Mouse (Mus musculus): ENCODE results near the gene Cbx8.

The Cbx8 gene

GRCm38 (mm10) chr11:119051927-119052660 lies 11.3 kb upstream of the Cbx8 start:
- DNase-seq (ENCODE audit: low read depth in 2 of 2, low spot score in 2 of 2), result peak in 1 of 2 experiments; percentile 60

- DNase-seq (ENCODE audit: low read depth in 2 of 2, low spot score in 2 of 2), result no peak
Observed at GRCm38 (mm10) chr11:119051426-119051825, 10.7 kb upstream of the Cbx8 start.

- peak in 1 of 2 experiments; percentile 53 for DNase-seq (ENCODE audit: low read depth in 2 of 2, low spot score in 2 of 2)
Observed at GRCm38 (mm10) chr11:119050361-119050760, 9.6 kb upstream of the Cbx8 start.

- no peak for DNase-seq (ENCODE audit: low read depth in 2 of 2, low spot score in 2 of 2)
Observed at GRCm38 (mm10) chr11:119048133-119048510, 7.4 kb upstream of the Cbx8 start.

GRCm38 (mm10) chr11:119047261-119048132 lies 6.7 kb upstream of the Cbx8 start:
- DNase-seq (ENCODE audit: low read depth in 2 of 2, low spot score in 2 of 2), result no peak

- DNase-seq (ENCODE audit: low read depth in 2 of 2, low spot score in 2 of 2), result no peak
Observed at GRCm38 (mm10) chr11:119046601-119047245, 6.0 kb upstream of the Cbx8 start.

GRCm38 (mm10) chr11:119044551-119045337 lies 4.0 kb upstream of the Cbx8 start:
- no peak for DNase-seq (ENCODE audit: low read depth in 2 of 2, low spot score in 2 of 2)

GRCm38 (mm10) chr11:119043761-119044550 lies 3.2 kb upstream of the Cbx8 start:
- no peak for DNase-seq (ENCODE audit: low read depth in 2 of 2, low spot score in 2 of 2)

- DNase-seq (ENCODE audit: low read depth in 2 of 2, low spot score in 2 of 2), result no peak
Observed at GRCm38 (mm10) chr11:119043273-119043540, 2.4 kb upstream of the Cbx8 start.

- DNase-seq (ENCODE audit: low read depth in 2 of 2, low spot score in 2 of 2), result no peak
Observed at GRCm38 (mm10) chr11:119042466-119043272, 1.9 kb upstream of the Cbx8 start.

GRCm38 (mm10) chr11:119041750-119042465 lies 1.1 kb upstream of the Cbx8 start:
- DNase-seq (ENCODE audit: low read depth in 2 of 2, low spot score in 2 of 2), result no peak

GRCm38 (mm10) chr11:119041325-119041716 lies 552 bp upstream of the Cbx8 start:
- DNase-seq (ENCODE audit: low read depth in 2 of 2, low spot score in 2 of 2), result no peak

- DNase-seq (ENCODE audit: low read depth in 2 of 2, low spot score in 2 of 2), result no peak
Observed at GRCm38 (mm10) chr11:119039732-119040512, 847 bp downstream of the Cbx8 start.

- no peak for DNase-seq (ENCODE audit: low read depth in 2 of 2, low spot score in 2 of 2)
Observed at GRCm38 (mm10) chr11:119038744-119039484, 1.9 kb downstream of the Cbx8 start.

- no peak for DNase-seq (ENCODE audit: low read depth in 2 of 2, low spot score in 2 of 2)
Observed at GRCm38 (mm10) chr11:119037780-119038401, 2.9 kb downstream of the Cbx8 start.

GRCm38 (mm10) chr11:119036934-119037779 lies 3.6 kb downstream of the Cbx8 start:
- no peak for DNase-seq (ENCODE audit: low read depth in 2 of 2, low spot score in 2 of 2)

Measured in CD8-positive naive resting alpha-beta T cell, adult 2 months (primary cell).